Mouse (Mus musculus): Measurements from ENCODE around the gene Vwa5b2. TPM values are rescaled to one million over a fixed set of nuclear protein-coding genes. Genes with fewer than 3 reads are reported as not detected.

The Vwa5b2 gene
- polyA plus RNA-seq, 1 experiment from 2014 or later = 2.0 TPM

GRCm38 (mm10) chr16:20619541-20620398, 30.5 kb downstream of the Vwa5b2 start:
- WGBS = 2% methylated on average over 66 of the region's 83 CpGs
- ATAC-seq (ENCODE audit: low FRiP score) = peak; percentile 15

GRCm38 (mm10) chr16:20620399-20620735, 31.1 kb downstream of the Vwa5b2 start:
- H3K9me3 ChIP-seq = no peaks in the 10 kb centered on the region
- peak; percentile 4 for ATAC-seq (ENCODE audit: low FRiP score)
- peak overlapping the region; percentile 87 for H3K9ac ChIP-seq
- peak overlapping the region; percentile 75 for H3K4me3 ChIP-seq (replicated peaks)
- H3K4me2 ChIP-seq = peak overlapping the region; percentile 75
- peaks cover 9% of the 10 kb centered on the region; the same call in 1 of the 2 replicates for H3K27me3 ChIP-seq
- H3K27ac ChIP-seq = peak overlapping the region; percentile 82
- WGBS = 2% methylated on average over 9 of the region's 9 CpGs
- peaks cover 30% of the 10 kb centered on the region for H3K4me1 ChIP-seq
- peaks cover 5% of the 10 kb centered on the region; the same call in 1 of the 2 replicates for H3K36me3 ChIP-seq (replicated peaks)

More at GRCm38 (mm10) chr16:20619541-20620398, 30.5 kb downstream of the Vwa5b2 start:
- Histone ChIP-seq H3K4me3 (replicated peaks) (peak overlapping the region; percentile 75), H3K27me3 (peaks cover 9% of the 10 kb centered on the region; the same call in 1 of the 2 replicates), H3K4me1 (peaks cover 30% of the 10 kb centered on the region), H3K4me2 (peak overlapping the region; percentile 75), H3K9me3 (no peaks in the 10 kb centered on the region), H3K36me3 (replicated peaks) (peaks cover 5% of the 10 kb centered on the region; the same call in 1 of the 2 replicates), H3K9ac (peak overlapping the region; percentile 87), H3K27ac (peak overlapping the region; percentile 82; the same call in 1 of the 2 replicates)

- peaks cover 30% of the 10 kb centered on the region for H3K4me1 ChIP-seq
- peaks cover 9% of the 10 kb centered on the region; the same call in 1 of the 2 replicates for H3K27me3 ChIP-seq
- ATAC-seq (ENCODE audit: low FRiP score) = peak; percentile 12
- no peaks in the 10 kb centered on the region for H3K9me3 ChIP-seq
- H3K27ac ChIP-seq = peak overlapping the region; percentile 82
- peak overlapping the region; percentile 75 for H3K4me3 ChIP-seq (replicated peaks)
- WGBS = under 1% methylated on average over 32 of the region's 32 CpGs
- H3K36me3 ChIP-seq (replicated peaks) = peaks cover 5% of the 10 kb centered on the region; the same call in 1 of the 2 replicates
- peak overlapping the region; percentile 87 for H3K9ac ChIP-seq
- H3K4me2 ChIP-seq = peak overlapping the region; percentile 75
These were observed 31.5 kb downstream of the Vwa5b2 start for GRCm38 (mm10) chr16:20620751-20621190.

- under 1% methylated on average over 80 of the region's 92 CpGs for WGBS
- peaks cover 30% of the 10 kb centered on the region for H3K4me1 ChIP-seq
- peak within 1 kb of the TSS; percentile 75 for H3K4me2 ChIP-seq
- peaks cover 2% of the 10 kb centered on the region; the same call in 1 of the 2 replicates for H3K36me3 ChIP-seq (replicated peaks)
- no peaks in the 10 kb centered on the region for H3K9me3 ChIP-seq
- H3K27me3 ChIP-seq = peaks cover 9% of the 10 kb centered on the region; the same call in 1 of the 2 replicates
- peak within 1 kb of the TSS; percentile 75 for H3K4me3 ChIP-seq (replicated peaks)
- ATAC-seq (ENCODE audit: low FRiP score) = peak; percentile 67
- peak within 1 kb of the TSS; percentile 87 for H3K9ac ChIP-seq
- H3K27ac ChIP-seq = peak within 1 kb of the TSS; percentile 82
These were observed 32.1 kb downstream of the Vwa5b2 start, which contains the start of gene Camk2n2 for GRCm38 (mm10) chr16:20621191-20621990. Camk2n2 (minus strand) TSS chr16:20621287.

- H3K27ac ChIP-seq = peak overlapping the region; percentile 82
- H3K36me3 ChIP-seq (replicated peaks) = no peaks in the 10 kb centered on the region
- peaks cover 30% of the 10 kb centered on the region for H3K4me1 ChIP-seq
- peak overlapping the region; percentile 75 for H3K4me2 ChIP-seq
- ATAC-seq (ENCODE audit: low FRiP score) = peak; percentile 57
- peaks cover 9% of the 10 kb centered on the region; the same call in 1 of the 2 replicates for H3K27me3 ChIP-seq
- peak overlapping the region; percentile 75 for H3K4me3 ChIP-seq (replicated peaks)
- no peaks in the 10 kb centered on the region for H3K9me3 ChIP-seq
- WGBS = under 1% methylated on average over 36 of the region's 37 CpGs
- peak overlapping the region; percentile 87 for H3K9ac ChIP-seq
These were observed 32.9 kb downstream of the Vwa5b2 start for GRCm38 (mm10) chr16:20621991-20622685.

- no peaks in the 10 kb centered on the region for H3K9me3 ChIP-seq
- H3K9ac ChIP-seq = no peak overlapping the region
- H3K27ac ChIP-seq = no peak overlapping the region
- H3K4me1 ChIP-seq = peaks cover 30% of the 10 kb centered on the region
- no peak overlapping the region for H3K4me2 ChIP-seq
- H3K27me3 ChIP-seq = peaks cover 9% of the 10 kb centered on the region; the same call in 1 of the 2 replicates
- 14% methylated on average over 2 of the region's 2 CpGs for WGBS
- no peak for ATAC-seq (ENCODE audit: low FRiP score)
- H3K36me3 ChIP-seq (replicated peaks) = no peaks in the 10 kb centered on the region
- H3K4me3 ChIP-seq (replicated peaks) = no peak overlapping the region
These were observed 33.9 kb downstream of the Vwa5b2 start for GRCm38 (mm10) chr16:20623211-20623610.

- Histone ChIP-seq H3K27me3 (peaks cover 13% of the 10 kb centered on the region), H3K4me3 (replicated peaks) (no peak overlapping the region), H3K9ac (no peak overlapping the region), H3K4me2 (peak overlapping the region; percentile 94), H3K9me3 (no peaks in the 10 kb centered on the region), H3K27ac (no peak overlapping the region), H3K4me1 (peaks cover 17% of the 10 kb centered on the region), H3K36me3 (replicated peaks) (no peaks in the 10 kb centered on the region)
- ATAC-seq (ENCODE audit: low FRiP score) = no peak
- WGBS = 56% methylated on average over 11 of the region's 11 CpGs
These were observed 39.7 kb downstream of the Vwa5b2 start for GRCm38 (mm10) chr16:20628871-20629391.

GRCm38 (mm10) chr16:20629731-20630634, 40.7 kb downstream of the Vwa5b2 start, which contains the start of gene Ece2:
Ece2 (plus strand) TSS chr16:20629828.
- H3K9me3 ChIP-seq = no peaks in the 10 kb centered on the region
- peak within 1 kb of the TSS; percentile 53; the same call in 1 of the 2 replicates for H3K27ac ChIP-seq
- peak within 1 kb of the TSS; percentile 75 for H3K9ac ChIP-seq
- H3K4me1 ChIP-seq = peaks cover 17% of the 10 kb centered on the region
- no peaks in the 10 kb centered on the region for H3K36me3 ChIP-seq (replicated peaks)
- peak within 1 kb of the TSS; percentile 94 for H3K4me2 ChIP-seq
- H3K27me3 ChIP-seq = peaks cover 13% of the 10 kb centered on the region
- peak; percentile 70 for ATAC-seq (ENCODE audit: low FRiP score)
- 7% methylated on average over 49 of the region's 54 CpGs for WGBS
- peak within 1 kb of the TSS; percentile 64 for H3K4me3 ChIP-seq (replicated peaks)

GRCm38 (mm10) chr16:20637410-20637809, 48.1 kb downstream of the Vwa5b2 start:
- Histone ChIP-seq H3K36me3 (replicated peaks) (no peaks in the 10 kb centered on the region), H3K9me3 (no peaks in the 10 kb centered on the region), H3K27ac (no peak overlapping the region), H3K27me3 (no peaks in the 10 kb centered on the region), H3K4me1 (no peaks in the 10 kb centered on the region), H3K9ac (no peak overlapping the region), H3K4me3 (replicated peaks) (no peak overlapping the region), H3K4me2 (no peak overlapping the region)
- 82% methylated on average over 8 of the region's 8 CpGs for WGBS
- ATAC-seq (ENCODE audit: low FRiP score) = no peak

- no peak overlapping the region for H3K4me2 ChIP-seq
- ATAC-seq (ENCODE audit: low FRiP score) = no peak
- H3K36me3 ChIP-seq (replicated peaks) = no peaks in the 10 kb centered on the region
These were observed 49.1 kb downstream of the Vwa5b2 start for GRCm38 (mm10) chr16:20638367-20638766.

More at GRCm38 (mm10) chr16:20638367-20638766, 49.1 kb downstream of the Vwa5b2 start:
- no peaks in the 10 kb centered on the region for H3K9me3 ChIP-seq
- H3K4me3 ChIP-seq (replicated peaks) = no peak overlapping the region
- H3K4me1 ChIP-seq = no peaks in the 10 kb centered on the region
- H3K27me3 ChIP-seq = no peaks in the 10 kb centered on the region
- 83% methylated on average over 8 of the region's 8 CpGs for WGBS
- H3K27ac ChIP-seq = no peak overlapping the region
- no peak overlapping the region for H3K9ac ChIP-seq

Data from forebrain, embryonic 12.5 days (tissue).